Mouse (Mus musculus) hematopoietic stem cell, adult 5-6 weeks (primary cell): Measurements from ENCODE around the gene Plcl2. TPM values are rescaled to one million over a fixed set of nuclear protein-coding genes. Genes with fewer than 3 reads are reported as not detected.

Experiments used
- ATAC-seq, 2 experiments: fragments of 125-278 bp in 1 of 2; replicated peaks in 1 of 2; 2 replicates each; pipeline ENCODE4 v1.8.0; 2016 to 2017; ENCODE audit warnings: inconsistent platforms in 2 of 2, mild to moderate bottlenecking in 2 of 2, moderate number of reproducible peaks in 2 of 2, low read depth in 1 of 2, moderate TSS enrichment in 1 of 2; ENCODE audit not compliant: low FRiP score in 2 of 2, poor library complexity in 2 of 2, severe bottlenecking in 2 of 2, insufficient read depth in 1 of 2, low TSS enrichment in 1 of 2
- total RNA-seq: library from RNA; stranded (forward); fragments of 172-1452, 232-1000 nt; gene quantifications from 2 replicates; pipeline ENCODE4 v1.2.3, GENCODE M21; 2017

Gene Plcl2
- total RNA-seq, 1 experiment from 2014 or later = 43.5 TPM

DNA sequence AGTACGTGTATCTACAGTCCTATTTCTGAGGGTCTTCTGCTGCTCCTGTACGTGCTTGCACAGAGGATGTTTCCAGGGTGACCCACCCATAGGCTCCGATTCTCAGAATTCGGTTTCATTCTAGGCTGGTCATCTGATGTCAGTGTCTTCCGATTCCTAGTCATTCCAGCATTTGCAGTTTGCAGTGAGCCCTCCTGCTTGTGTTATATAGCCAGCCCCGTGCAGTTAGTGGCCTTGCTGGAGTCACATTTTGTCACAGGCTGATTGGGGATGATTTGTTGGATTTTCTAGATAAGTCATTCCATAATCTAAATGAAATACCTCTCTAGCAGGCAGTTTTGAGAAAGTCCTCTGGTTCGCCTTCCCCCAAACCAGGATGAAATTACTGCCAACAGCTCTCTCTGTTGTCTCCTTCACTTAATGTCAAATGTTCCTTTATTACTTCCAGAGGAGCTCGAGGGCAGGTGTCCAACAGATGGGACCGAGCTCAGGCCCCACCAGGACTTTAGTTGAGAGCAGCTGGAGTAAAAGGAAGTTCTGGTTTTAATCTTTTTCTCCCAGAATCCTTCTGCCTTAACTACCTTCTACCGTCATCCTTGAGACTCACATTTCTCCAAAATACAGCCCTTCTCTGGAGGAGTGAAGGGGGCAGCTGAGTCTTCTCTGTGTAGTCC lies 13.8 kb upstream of the Plcl2 start:
- ATAC-seq = no peak

DNA sequence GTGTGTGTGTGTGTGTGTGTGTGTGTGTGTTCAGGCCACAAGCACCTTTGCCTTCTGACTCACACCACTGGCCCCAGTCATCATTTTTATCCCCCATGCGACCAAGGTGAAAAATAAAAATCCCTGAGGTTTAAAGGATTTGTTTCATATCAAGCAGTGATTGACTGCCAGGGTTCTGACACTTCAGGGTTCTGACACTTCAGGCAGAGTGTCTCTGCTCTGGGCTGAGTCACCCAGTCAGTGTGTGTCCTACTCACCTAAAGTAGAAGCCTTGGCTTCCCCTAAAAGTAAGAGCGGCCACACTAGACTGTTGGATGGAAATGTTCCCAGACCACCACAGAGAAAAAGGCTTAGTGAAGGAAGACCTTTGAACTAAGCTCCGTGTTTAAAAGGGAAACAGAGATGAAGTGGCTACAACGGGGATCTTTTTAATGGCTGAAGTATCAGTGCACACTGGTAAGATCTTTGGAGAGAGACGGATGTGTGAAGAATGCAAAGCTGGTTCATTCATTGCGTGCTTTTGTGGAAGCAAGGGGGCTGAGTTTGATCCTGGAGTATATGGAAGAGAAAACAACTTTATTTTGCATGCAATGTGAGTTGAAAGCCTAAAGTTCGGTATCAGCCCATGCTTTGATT lies 11.0 kb upstream of the Plcl2 start:
- ATAC-seq = no peak

DNA sequence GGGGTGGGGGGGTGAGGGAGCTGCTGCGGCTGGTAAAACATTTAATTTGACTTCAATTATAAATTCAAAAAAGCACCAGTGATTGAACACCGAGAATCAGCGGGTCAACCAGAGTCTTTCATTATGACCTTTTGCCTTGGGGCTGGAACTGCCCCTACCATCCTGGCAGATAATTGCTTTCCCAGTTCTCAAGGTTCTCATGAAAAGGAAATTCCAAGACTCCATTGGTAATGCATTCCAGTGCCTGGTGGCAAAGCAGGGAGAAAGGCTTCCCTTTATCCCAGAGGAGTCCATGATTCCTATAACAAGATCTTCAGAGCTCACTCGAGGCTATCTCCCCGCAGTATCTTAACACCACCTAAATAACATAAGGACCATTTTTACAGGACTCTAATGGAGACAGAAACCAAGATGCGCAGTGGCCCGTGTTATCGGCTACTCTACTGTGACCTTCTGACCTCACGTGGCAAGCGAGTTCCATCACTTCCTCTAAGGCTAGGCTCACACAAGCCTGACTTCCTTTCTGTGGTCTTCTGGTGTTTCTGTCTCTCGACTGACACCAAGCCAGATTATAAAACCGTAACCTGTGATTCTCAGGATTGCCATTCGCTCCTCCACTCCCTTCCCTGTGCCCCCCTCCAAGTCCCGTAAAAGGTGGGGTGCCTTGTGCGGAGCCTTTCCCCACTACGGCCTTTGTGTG lies 10.0 kb upstream of the Plcl2 start:
- peak; percentile 67 to 83 for ATAC-seq

DNA sequence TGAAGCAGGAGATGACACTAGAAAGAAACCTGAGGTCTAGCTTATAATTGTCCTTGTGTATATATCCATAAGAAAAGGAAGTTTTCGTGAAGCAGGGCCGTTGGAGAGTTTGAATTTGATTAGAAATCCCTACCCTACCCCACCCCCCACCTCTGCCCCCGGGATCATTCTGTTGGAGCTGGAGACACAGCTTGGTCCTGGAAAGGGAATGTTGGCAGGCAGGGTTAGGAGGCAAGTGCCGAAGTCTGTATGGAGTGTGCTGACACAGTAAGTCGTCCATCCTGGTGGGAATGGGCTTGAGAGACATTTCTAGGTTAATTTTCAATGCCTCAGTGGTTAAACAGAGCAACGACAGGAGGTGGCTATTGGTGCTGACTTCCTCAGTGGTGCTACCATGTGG lies 8.4 kb upstream of the Plcl2 start:
- no peak for ATAC-seq

DNA sequence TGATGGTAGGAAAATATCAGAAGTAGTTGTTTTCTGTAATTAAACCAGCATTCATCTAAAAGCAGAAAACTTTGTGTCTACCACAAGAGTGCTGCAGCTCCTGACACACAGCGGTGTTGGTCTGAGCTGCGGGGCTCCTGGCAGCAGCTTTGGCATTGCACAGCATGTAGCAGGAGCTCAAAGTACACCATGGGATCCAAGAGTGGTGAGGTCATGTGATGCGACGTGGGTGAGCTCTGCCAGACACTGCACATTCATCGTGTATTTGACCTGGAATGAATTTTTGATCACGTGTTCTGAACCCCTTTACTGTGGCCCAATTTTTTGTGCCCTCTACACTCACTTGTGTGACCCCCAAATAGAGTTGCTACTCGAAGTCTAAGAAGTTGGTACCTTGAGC lies 6.1 kb upstream of the Plcl2 start:
- no peak for ATAC-seq

DNA sequence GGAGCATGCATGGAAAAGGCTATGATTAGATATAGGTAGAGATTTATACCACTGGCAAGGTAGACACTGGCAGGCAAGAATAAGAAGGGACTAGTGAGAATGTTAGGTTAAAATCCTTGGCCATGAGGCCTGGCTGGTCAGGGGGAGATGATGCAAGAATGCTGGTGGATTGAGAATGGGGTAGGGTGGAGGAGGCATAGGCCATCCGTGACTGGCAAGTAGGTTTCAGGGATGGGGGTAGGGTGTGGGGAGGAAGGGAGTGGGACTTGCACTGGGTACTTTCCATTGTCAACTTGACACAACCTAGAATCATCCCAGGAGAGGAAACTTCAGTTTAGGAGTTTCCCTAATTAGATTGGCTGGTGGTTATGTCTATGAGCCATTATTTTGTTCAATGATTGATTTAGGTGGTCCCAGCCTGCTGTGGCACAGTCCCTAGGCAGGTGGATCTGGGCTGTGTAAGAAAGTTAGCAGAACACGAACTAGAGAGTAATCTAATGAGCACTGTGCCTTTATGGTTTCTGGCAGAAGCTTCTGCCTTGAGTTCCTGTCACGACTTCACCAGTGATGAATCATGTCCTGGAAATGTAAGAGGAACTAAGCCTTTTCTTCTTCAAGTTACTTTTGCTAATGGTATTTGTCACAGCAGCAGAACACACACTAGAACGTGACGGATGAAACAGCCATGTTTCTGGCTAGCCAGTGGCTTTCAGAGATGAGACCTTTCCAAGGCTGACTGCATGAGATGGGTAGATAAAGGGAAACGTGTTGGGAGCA lies 4.9 kb upstream of the Plcl2 start:
- no peak for ATAC-seq

DNA sequence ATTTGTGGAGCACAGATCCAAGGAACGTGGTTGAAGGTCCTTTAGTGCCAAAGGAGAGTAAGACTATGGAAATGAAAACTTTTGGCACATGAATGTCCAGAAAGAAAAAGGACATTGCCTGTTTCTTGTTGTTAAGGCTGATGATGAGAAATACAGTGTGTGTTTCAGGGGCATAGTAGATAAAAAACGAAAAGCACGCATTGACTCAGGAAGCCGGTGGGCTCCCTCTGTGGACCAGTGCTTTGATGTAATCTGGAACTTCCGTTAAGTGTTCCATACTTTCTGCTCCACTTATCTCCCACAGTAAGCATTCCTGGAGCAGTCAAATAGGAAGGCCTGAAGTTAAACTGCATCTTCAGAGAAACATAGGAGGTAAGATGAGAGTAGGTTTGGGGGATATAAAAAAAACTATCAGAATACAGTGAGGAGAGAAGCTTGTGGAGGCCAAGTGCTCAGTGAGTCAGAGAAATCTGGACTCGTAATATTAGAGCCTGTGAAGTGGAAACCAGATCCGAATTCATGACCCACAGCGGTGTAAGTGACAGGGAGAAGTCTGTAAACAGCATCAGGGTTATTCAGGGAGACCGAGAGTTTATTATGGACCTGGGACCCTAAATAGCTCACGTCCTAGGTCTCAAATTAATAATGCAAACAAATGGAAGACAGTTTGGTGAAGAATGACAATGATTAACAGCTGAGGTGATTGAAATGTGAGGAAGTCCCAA lies 3.1 kb upstream of the Plcl2 start:
- ATAC-seq = no peak

DNA sequence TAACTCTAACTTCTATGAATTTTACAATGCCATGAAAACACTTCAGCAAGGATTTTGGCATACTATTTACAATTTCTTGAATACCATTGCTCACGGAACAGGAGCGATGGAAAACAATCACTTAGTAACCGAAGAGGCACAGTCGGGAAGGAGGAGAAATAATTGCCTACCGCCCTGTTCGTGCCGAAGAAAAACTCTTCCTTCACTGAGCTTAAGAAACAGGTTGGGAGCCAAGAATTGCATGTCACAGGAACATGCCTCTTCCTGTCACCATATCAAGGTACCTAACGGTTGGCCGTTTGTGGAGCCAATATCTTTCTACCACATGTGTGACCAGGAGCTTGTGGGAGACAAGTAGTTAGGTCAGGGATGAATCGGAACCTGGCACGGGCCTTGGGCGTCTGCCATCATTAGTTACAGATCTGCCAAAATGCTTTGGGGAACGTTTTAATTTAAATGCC lies 2.3 kb upstream of the Plcl2 start:
- ATAC-seq = 0 out of 4 replicates have a peak, but pooled peaks of 1 of the 2 experiments have one; percentile 5

DNA sequence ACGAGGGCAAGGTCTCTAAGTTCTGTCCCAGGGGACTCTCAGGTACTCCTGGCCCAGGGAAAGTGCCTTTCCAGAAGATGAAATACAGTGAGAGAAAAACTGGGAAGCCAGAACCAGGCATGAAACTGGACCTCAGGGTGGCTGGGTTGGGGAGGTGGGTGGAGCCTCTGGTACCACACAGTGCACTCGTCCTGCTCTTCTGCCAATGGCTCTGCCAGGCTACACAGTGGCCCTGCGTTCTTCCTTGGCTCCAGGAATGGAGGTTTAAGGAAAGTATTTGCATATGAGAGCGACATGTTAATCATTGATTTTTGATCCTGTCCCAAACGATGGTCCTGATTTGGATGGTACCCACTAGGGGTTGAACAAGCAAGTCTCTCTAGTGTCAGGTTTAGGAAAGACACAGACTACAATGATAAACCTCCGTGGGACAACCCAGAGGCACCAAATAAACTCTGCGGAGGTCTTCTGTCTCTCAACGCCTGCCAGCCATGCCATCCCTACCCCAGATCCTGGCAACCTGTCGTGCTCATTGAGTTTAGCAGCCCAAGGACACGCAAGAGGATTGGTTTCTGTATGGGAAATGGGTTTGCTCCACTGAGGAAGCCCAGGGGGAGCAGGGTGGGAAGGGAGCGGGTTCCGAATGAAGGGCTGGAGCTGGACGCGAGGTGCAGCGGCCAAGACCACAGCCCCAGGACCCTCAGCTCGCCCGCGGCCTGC lies 988 bp upstream of the Plcl2 start:
- 0 out of 4 replicates have a peak, but pooled peaks of 1 of the 2 experiments have one; percentile 0 for ATAC-seq

DNA sequence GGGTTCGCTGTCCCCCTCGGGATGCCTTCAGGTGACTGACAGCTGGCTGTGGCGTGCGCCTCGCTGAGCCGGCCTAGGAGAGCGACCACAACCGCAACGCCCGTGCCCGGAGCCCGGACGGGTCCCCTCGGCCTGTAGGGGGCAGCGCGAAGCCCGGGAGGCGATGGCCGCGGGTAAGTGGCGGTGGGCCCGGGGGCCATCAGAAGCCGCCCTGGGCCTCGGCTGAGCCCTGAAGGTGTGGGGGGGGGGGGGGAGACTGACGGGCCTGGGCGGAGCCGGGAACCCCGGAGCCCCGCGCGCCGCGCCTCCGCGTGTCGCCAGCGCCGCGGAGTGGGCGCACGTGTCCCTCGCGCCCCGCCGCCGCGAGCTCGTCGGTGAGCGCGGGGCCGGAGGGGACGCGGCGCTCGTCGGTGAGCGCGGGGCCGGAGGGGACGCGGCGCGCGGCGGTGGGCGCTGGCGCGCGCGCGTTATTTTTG lies 390 bp upstream of the Plcl2 start:
- ATAC-seq = peak; percentile 49 to 56

DNA sequence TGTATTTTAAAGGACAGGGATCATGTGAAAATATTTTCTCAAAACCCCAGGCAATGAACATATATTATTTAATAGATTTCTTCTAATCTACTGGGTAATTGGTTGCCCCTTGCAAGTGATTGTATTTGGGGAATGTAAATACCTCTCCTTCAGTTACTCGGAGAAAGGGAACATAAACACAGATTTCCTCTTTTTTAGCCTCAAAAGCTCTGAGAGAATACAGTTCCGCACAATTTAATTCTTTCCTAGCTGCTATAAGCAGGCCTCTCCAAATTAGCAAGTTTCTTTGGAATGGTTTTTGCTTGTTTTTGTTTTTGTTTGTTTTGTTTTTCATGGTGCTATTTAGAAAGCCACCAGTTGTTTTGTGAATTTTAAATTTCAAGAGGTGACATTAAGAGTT lies 1.1 kb downstream of the Plcl2 start:
- ATAC-seq = no peak

DNA sequence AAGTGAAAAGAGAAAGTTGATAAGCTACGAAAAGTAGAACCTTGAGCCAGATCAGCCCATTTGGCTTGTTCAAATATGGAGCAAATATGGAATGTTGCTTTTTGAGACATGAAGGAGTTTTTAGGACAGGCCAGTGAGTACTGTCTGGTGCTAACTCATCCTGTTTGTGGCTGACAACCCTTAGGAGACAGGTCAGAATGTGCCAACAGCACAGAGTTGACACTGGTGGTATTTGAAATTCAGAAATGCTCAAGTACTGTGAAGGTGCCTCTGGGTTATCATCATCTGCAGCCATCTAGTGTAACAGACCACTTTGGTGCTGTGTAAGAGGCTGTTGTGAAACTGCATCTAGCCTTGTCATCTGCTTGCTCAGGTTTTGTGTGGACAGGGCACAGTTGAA lies 1.5 kb downstream of the Plcl2 start:
- peak in 1 of 2 experiments; percentile 34; a peak in 2 of 4 replicates for ATAC-seq

DNA sequence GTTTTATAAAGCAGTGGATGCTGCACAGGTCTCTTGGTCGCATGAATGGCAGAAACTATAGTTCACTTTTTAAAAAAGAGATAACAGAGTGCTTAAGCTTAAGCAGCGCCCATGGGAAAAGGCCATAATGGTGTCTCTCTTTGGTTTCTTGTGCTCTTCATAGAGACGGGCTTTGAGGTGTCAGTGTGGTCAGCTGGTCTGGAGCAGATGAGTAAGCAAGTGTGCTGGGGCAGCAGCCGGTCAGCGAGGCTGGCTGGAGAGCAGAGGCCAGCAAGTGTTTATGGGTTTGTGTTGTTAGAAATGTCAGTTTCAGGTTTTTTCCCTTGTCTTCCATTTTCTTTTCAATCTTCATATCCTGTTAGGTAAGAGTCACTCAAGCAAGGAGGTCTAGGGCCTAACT lies 3.0 kb downstream of the Plcl2 start:
- no peak for ATAC-seq

DNA sequence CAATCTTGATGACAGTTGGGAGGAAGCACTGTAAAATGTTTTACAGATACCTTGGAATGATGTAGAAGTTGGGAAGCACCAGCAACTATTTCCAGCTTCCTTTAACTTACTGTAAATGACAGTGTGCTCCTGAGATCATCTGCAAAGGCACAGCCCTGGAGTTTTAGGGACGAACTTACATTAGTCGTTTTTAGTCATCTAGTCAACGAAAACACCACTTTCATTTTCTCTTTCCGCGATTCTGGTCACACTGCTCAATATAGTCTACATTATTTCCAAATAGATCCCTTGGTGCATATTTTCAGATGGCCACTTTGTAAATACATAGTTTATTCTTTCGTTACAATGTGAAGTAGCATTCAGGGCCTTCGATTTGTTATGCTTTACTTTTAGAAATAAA lies 3.6 kb downstream of the Plcl2 start:
- ATAC-seq = no peak

DNA sequence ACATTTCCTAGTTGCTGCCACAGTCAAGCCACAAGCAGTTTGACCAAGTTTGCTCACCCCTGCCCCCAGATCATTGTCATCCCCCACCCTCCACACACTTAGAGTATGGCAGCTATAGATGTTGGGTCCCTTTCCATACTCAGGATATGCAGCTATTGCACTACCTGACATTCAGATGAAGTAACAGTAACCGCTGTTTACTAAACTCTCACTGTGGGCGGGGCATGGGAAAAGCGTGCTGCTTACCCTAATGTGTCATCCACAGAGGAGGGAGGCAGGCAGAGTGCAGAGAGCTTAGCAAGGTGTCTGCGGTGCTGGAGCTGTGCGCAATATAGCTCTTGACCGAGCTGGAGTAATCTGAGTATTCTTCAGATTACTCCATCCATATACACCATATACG lies 4.2 kb downstream of the Plcl2 start:
- peak; percentile 38 to 55; a peak in 2 of 4 replicates for ATAC-seq

DNA sequence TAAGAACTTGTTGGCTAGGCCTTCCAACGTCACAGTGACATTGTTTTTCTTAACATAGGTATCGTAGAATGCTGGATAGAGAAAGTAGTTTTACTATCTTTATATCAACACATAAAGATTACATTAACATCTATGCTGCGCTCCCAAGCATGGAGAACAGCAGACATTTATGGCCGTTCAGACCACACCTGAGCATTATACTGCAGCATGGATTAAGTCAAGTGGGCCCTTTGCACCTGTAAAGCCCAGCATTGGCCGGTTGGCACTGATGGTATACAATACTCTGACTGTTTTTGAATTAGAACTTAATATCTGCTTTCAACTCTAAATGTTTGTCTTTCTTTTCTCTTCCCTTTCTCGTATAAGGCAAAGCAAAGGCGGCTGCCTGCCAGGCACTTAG lies 4.8 kb downstream of the Plcl2 start:
- no peak for ATAC-seq
